14 mouse cellular contexts compared by ENCODE assay signal in the genomic region with DNA sequence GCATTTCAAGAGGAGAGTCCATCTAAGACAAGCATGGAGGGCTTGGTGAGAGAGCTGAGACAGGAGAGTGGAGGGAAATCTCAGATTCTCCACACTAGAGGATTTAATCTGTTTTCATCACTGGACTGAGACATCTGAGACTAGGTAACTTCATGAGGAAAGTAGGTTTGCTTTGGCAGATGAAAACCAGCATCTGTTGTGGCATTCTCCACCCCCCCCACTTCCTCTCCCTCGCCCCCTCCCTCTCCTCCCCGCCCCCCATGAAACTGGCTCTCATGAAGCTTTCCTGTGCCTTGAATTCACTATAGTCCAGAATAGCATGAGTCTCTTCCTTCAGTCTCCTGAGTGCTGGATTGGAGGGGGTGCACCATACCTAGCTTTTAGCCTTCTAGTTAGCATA.
"Had no signal": no experiment of that assay in that cellular context is flagged by ENCODE, and none has a peak within 500 bp of the region (broad histone marks: within the 10 kb centered on the region; RNA-seq: fewer than 3 reads in every experiment).

No protein-coding gene starts in this region.

- H3K4me3 ChIP-seq: limb, embryonic 13.5 days; midbrain, embryonic 10.5 days had no signal

- ATAC-seq: intestine, embryonic 16.5 days; midbrain, embryonic 16.5 days had no signal

- H3K27me3 ChIP-seq: limb, embryonic 13.5 days had no signal

- H3K36me3 ChIP-seq: limb, embryonic 13.5 days; midbrain, embryonic 10.5 days had no signal

- H3K4me2 ChIP-seq: limb, embryonic 13.5 days had no signal

- H3K9me3 ChIP-seq: limb, embryonic 13.5 days; midbrain, embryonic 10.5 days had no signal

- H3K27ac ChIP-seq: kidney, postnatal 0 days; limb, embryonic 13.5 days; liver, embryonic 14.5 days; midbrain, embryonic 10.5 days; stomach, postnatal 0 days had no signal

- H3K9ac ChIP-seq: limb, embryonic 13.5 days; liver, embryonic 14.5 days had no signal

- H3K4me1 ChIP-seq: limb, embryonic 13.5 days; midbrain, embryonic 10.5 days had no signal

- DNase-seq: kidney, adult 8-10 months; kidney, postnatal 36 days; layer of hippocampus, adult 9-11 months; layer of hippocampus, postnatal 36 days; left cerebral cortex, postnatal 4 days; lung, adult 18-20 months; right cerebral cortex, postnatal 14 days had no signal
